Mouse (Mus musculus) heart, embryonic 15.5 days (tissue): Measurements from ENCODE around the gene Lalba. TPM values are rescaled to one million over a fixed set of nuclear protein-coding genes. Genes with fewer than 3 reads are reported as not detected.
"Not testable (repeated sequence)": the region's sequence is repeated elsewhere in the genome, so short reads cannot be mapped to it uniquely, and the experiment has no call there.

Experiments used
- ATAC-seq: fragments of 200-750 bp; cut with Nextera tagmentation; replicated peaks from 2 replicates; pipeline ENCODE4 v1.8.0; 2017; ENCODE audit warnings: low read depth, moderate TSS enrichment; ENCODE audit not compliant: insufficient number of reproducible peaks, insufficient read depth, low FRiP score
- H3K27ac ChIP-seq: fragments of 300-500 bp; sonication (generic); 2 replicates; pipeline ENCODE4 v1.5.1; 2015; ENCODE audit warnings: mild to moderate bottlenecking, inconsistent platforms
- H3K27me3 ChIP-seq: fragments of 300-500 bp; sonication (generic); 2 replicates; pipeline ENCODE4 v1.6.1; 2015; ENCODE audit warnings: inconsistent platforms
- H3K36me3 ChIP-seq: fragments of 300-500 bp; sonication (generic); 2 replicates; pipeline ENCODE4 v1.6.1; 2015; ENCODE audit warnings: mild to moderate bottlenecking, inconsistent platforms
- H3K4me1 ChIP-seq: fragments of 300-500 bp; sonication (generic); replicated peaks from 2 replicates; pipeline ENCODE4 v1.6.1; 2015; ENCODE audit warnings: inconsistent platforms
- H3K4me2 ChIP-seq: fragments of 300-500 bp; sonication (generic); 2 replicates; pipeline ENCODE4 v1.6.1; 2015; ENCODE audit warnings: inconsistent platforms, mild to moderate bottlenecking, moderate library complexity
- H3K4me3 ChIP-seq: fragments of 300-500 bp; sonication (generic); 2 replicates; pipeline ENCODE4 v1.5.1; 2015; ENCODE audit warnings: mild to moderate bottlenecking, inconsistent platforms
- H3K9ac ChIP-seq: fragments of 300-500 bp; sonication (generic); 2 replicates; pipeline ENCODE4 v1.6.1; 2015; ENCODE audit warnings: mild to moderate bottlenecking, inconsistent platforms
- H3K9me3 ChIP-seq: fragments of 300-500 bp; sonication (generic); replicated peaks from 2 replicates; pipeline ENCODE4 v1.6.1; 2016; ENCODE audit warnings: inconsistent platforms
- WGBS: fragments of 180-500 bp; shearing (Covaris S2); methylation state at CpG from one replicate; pipeline ENCODE4 v1.1.7; 2015; ENCODE audit warnings: mixed read lengths; 5-methylcytosine and 5-hydroxymethylcytosine counted together
- polyA plus RNA-seq: library from polyadenylated mRNA; unstranded; fragments of >200 nt; fragmentation: Nextera tagmentation; extraction: Ambion mirVana; gene quantifications from 2 replicates; pipeline ENCODE4 v1.2.1, GENCODE M21; 2015

Lalba gene
- polyA plus RNA-seq, result not detected in 2 replicates

GRCm38 (mm10) chr15:98482701-98483100 lies at the start of gene Lalba:
TSS of gene Lalba (minus strand) at chr15:98482721.
- no peak within 1 kb of the TSS for H3K4me3 ChIP-seq
- H3K9me3 ChIP-seq, result no peaks in the 10 kb centered on the region
- H3K27me3 ChIP-seq, result 0 out of 2 replicates have a peak, but pooled peaks cover 3% of the 10 kb centered on the region
- H3K27ac ChIP-seq, result no peak within 1 kb of the TSS
- no peaks in the 10 kb centered on the region for H3K36me3 ChIP-seq
- 47% methylated on average over 3 of the region's 3 CpGs for WGBS
- ATAC-seq, result no peak
- H3K9ac ChIP-seq, result no peak within 1 kb of the TSS
- H3K4me2 ChIP-seq, result no peak within 1 kb of the TSS
- H3K4me1 ChIP-seq, result no peaks in the 10 kb centered on the region; the same call in 1 of the 2 replicates

- Histone ChIP-seq H3K27me3 (no peaks in the 10 kb centered on the region), H3K9me3 (no peaks in the 10 kb centered on the region), H3K9ac (peak overlapping the region; percentile 93; the same call in 1 of the 2 replicates), H3K4me2 (peak overlapping the region; percentile 83), H3K27ac (0 out of 2 replicates have a peak overlapping the region, but pooled peaks have one; percentile 99), H3K4me3 (peak overlapping the region; percentile 94), H3K36me3 (peaks cover 45% of the 10 kb centered on the region), H3K4me1 (peaks cover 13% of the 10 kb centered on the region)
- 41% methylated on average over 5 of the region's 5 CpGs for WGBS
- no peak for ATAC-seq
Observed at GRCm38 (mm10) chr15:98532281-98532680, 49.8 kb upstream of the Lalba start.

DNA sequence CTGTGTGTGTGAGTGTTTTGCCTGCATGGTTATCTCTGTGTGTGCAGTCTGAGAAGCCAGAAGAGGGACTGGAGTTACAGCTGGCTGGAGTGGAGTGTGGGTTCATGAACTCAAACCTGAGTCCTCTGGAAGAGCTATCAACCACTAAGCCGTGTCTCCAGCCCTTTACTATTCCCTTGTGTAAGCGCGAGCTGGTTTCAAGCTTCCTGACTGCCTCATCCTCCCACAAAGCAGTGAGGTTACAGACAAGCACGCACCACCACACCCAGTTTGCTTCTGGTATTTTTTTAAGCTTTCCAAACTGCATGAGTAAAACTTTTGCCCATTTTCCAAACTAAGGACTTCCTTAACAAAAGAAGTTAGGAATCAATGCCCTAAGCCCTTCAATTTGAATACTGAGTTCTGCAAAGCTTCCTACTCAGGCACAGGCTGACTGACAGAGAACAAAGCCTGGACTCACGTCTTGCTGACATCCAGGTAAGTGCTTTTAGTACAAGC lies 45.6 kb upstream of the Lalba start:
- 83% methylated on average over 5 of the region's 5 CpGs for WGBS
- Histone ChIP-seq H3K9ac (no peak overlapping the region), H3K27ac (no peak overlapping the region), H3K4me3 (no peak overlapping the region), H3K36me3 (peaks cover 83% of the 10 kb centered on the region), H3K27me3 (no peaks in the 10 kb centered on the region), H3K4me2 (no peak overlapping the region), H3K4me1 (peaks cover 17% of the 10 kb centered on the region), H3K9me3 (no peaks in the 10 kb centered on the region)
- no peak for ATAC-seq

DNA sequence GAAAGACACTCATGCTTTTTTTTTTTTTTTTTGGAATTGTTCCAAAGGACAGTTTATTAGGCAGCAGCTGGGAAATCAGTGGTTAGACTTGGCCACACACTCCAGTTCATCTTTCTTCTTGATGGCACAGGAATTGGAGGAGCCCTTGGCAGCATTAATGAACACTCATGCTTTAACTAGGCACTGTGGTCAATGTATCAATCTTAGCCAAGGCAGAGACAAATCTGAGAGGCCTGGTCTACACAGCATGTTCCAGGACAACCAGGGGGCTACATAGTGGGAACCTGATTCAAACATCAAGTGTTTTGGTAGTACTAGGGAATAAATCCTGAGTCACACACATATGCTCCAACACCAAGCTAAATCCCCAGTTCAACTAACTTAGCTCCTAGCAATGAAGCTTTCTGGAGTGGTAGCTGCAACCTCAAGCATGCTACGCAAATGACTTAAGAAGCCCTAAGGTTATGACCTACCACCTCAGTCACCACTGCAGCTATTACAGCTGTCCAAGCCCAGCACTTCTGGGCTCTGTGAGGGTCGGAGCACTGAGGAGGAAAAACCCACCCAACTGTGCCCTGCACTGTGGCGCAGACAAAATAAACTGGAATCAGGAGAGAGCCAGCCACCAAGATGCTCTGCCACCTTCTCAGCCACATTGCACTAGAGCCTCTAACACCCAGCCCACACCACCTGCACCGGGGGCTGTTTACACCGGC lies 44.7 kb upstream of the Lalba start:
- Histone ChIP-seq H3K4me3 (no peak overlapping the region), H3K36me3 (peaks cover 92% of the 10 kb centered on the region), H3K4me1 (peaks cover 8% of the 10 kb centered on the region), H3K4me2 (no peak overlapping the region), H3K27me3 (no peaks in the 10 kb centered on the region), H3K9me3 (no peaks in the 10 kb centered on the region), H3K9ac (no peak overlapping the region), H3K27ac (no peak overlapping the region)
- WGBS, result 89% methylated on average over 5 of the region's 5 CpGs
- no peak for ATAC-seq

DNA sequence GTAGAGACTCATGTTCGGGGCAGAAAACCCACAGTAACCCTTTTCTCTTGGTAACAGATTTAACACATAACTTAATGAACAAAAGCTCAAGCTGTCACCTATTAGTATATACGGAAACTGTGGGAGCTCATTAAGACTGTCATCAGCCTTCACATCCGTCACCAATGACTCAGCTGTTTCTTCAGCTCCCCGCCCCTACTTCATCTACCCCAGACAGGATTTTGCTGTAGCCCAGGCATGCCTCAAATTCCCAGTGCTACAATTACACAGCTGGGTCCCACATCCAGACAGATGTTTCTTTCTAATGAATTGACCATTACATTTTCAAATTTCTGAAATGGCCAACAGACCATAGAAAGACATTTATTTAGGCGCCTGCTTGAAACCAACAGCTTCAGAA lies 43.5 kb upstream of the Lalba start:
- H3K4me2 ChIP-seq, result no peak overlapping the region
- H3K4me1 ChIP-seq, result peaks cover 7% of the 10 kb centered on the region; the same call in 1 of the 2 replicates
- no peaks in the 10 kb centered on the region for H3K27me3 ChIP-seq
- WGBS, result 56% methylated on average over 5 of the region's 5 CpGs
- no peak overlapping the region for H3K27ac ChIP-seq
- H3K4me3 ChIP-seq, result no peak overlapping the region
- peaks cover 93% of the 10 kb centered on the region for H3K36me3 ChIP-seq
- ATAC-seq, result no peak
- H3K9me3 ChIP-seq, result no peaks in the 10 kb centered on the region
- H3K9ac ChIP-seq, result no peak overlapping the region

- no peaks in the 10 kb centered on the region for H3K27me3 ChIP-seq
- H3K4me1 ChIP-seq, result peaks cover 3% of the 10 kb centered on the region; the same call in 1 of the 2 replicates
- peaks cover 73% of the 10 kb centered on the region for H3K36me3 ChIP-seq
- H3K4me2 ChIP-seq, result no peak overlapping the region
- 85% methylated on average over 3 of the region's 3 CpGs for WGBS
- no peak overlapping the region for H3K9ac ChIP-seq
- H3K27ac ChIP-seq, result no peak overlapping the region
- ATAC-seq, result no peak
- H3K4me3 ChIP-seq, result no peak overlapping the region
- no peaks in the 10 kb centered on the region for H3K9me3 ChIP-seq
Observed at GRCm38 (mm10) chr15:98521245-98521644, 38.7 kb upstream of the Lalba start.

- Histone ChIP-seq H3K4me3 (no peak overlapping the region), H3K36me3 (peaks cover 40% of the 10 kb centered on the region), H3K27me3 (no peaks in the 10 kb centered on the region), H3K9ac (no peak overlapping the region), H3K4me1 (peaks cover 10% of the 10 kb centered on the region), H3K4me2 (no peak overlapping the region), H3K27ac (no peak overlapping the region), H3K9me3 (no peaks in the 10 kb centered on the region)
- WGBS, result 66% methylated on average over 16 of the region's 16 CpGs
- ATAC-seq, result no peak
Observed at GRCm38 (mm10) chr15:98517380-98518355, 35.1 kb upstream of the Lalba start.

GRCm38 (mm10) chr15:98514845-98515244 lies 32.3 kb upstream of the Lalba start:
- H3K27me3 ChIP-seq, H3K9ac ChIP-seq, H3K4me2 ChIP-seq, H3K9me3 ChIP-seq, H3K27ac ChIP-seq, H3K4me3 ChIP-seq, ATAC-seq: not testable (repeated sequence)
- peaks cover 24% of the 10 kb centered on the region for H3K4me1 ChIP-seq
- H3K36me3 ChIP-seq, result peaks cover 16% of the 10 kb centered on the region
- WGBS, result 66% methylated on average over 2 of the region's 2 CpGs

- no peaks in the 10 kb centered on the region for H3K27me3 ChIP-seq
- ATAC-seq, result no peak
Observed at GRCm38 (mm10) chr15:98514146-98514545, 31.6 kb upstream of the Lalba start.

DNA sequence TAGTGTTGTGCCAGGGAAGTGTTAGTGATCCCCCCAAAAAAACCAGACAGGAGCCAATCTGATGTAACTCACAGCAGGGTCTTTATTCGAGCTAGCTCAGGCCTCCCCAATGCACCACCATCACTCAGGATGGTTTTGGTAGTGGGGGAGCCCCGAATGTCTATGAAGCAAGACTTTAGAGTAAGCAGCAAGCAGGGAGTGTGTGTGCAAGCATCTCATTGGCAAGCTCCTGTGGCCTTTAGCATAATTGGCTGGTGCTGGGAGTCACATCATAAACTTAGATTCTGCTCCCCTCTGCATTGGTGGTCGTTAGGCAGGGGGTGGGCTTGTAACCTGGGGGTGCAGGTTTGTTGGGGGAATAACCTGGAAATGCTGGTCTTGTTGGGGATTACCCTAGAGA lies 31.2 kb upstream of the Lalba start:
- H3K4me1 ChIP-seq, result peaks cover 24% of the 10 kb centered on the region
- 73% methylated on average over 3 of the region's 3 CpGs for WGBS
- H3K27ac ChIP-seq, H3K9me3 ChIP-seq, H3K4me3 ChIP-seq, H3K4me2 ChIP-seq, H3K9ac ChIP-seq, ATAC-seq, H3K27me3 ChIP-seq: not testable (repeated sequence)
- peaks cover 10% of the 10 kb centered on the region; the same call in 1 of the 2 replicates for H3K36me3 ChIP-seq

More at GRCm38 (mm10) chr15:98514146-98514545, 31.6 kb upstream of the Lalba start:
- Histone ChIP-seq H3K4me3 (no peak overlapping the region), H3K27ac (no peak overlapping the region), H3K4me1 (peaks cover 24% of the 10 kb centered on the region), H3K9ac (no peak overlapping the region), H3K4me2 (no peak overlapping the region), H3K36me3 (peaks cover 10% of the 10 kb centered on the region; the same call in 1 of the 2 replicates), H3K9me3 (no peaks in the 10 kb centered on the region)
- WGBS, result 75% methylated on average over 8 of the region's 8 CpGs

GRCm38 (mm10) chr15:98512799-98513321 lies 30.3 kb upstream of the Lalba start:
- Histone ChIP-seq H3K9ac (no peak overlapping the region), H3K36me3 (peaks cover 4% of the 10 kb centered on the region; the same call in 1 of the 2 replicates), H3K27me3 (no peaks in the 10 kb centered on the region), H3K4me3 (0 out of 2 replicates have a peak overlapping the region, but pooled peaks have one; percentile 1), H3K27ac (peak overlapping the region; percentile 66), H3K9me3 (no peaks in the 10 kb centered on the region), H3K4me2 (peak overlapping the region; percentile 42), H3K4me1 (peaks cover 24% of the 10 kb centered on the region)
- ATAC-seq, result no peak
- 14% methylated on average over 17 of the region's 17 CpGs for WGBS
